Mouse (Mus musculus) liver, postnatal 0 days (tissue): Measurements from ENCODE around the gene Fam210b.
"Not testable (repeated sequence)": the region's sequence is repeated elsewhere in the genome, so short reads cannot be mapped to it uniquely, and the experiment has no call there.

Source experiments
- CTCF ChIP-seq: sonication (generic); IDR thresholded peaks from 2 replicates; pipeline ENCODE4 v1.5.1; 2016; ENCODE audit warnings: antibody characterized with exemption, low read depth
- EP300 ChIP-seq: IDR thresholded peaks from 2 replicates; pipeline ENCODE4 v1.6.1; 2016; ENCODE audit warnings: antibody characterized with exemption, low read depth, mild to moderate bottlenecking

- not testable (repeated sequence) for TF ChIP-seq CTCF, EP300
Observed at GRCm38 (mm10) chr2:172305546-172305945, 39.8 kb upstream of the Fam210b start.
